Mouse (Mus musculus) effector memory CD4-positive, alpha-beta T cell, adult 7 months (primary cell): ENCODE measurements around the gene Olfr1328. TPM values are rescaled to one million over a fixed set of nuclear protein-coding genes. Genes with fewer than 3 reads are reported as not detected.

Experiments
- polyA plus RNA-seq: library from polyadenylated mRNA; unstranded; fragments of 100-300 nt; shearing (Covaris generic); gene quantifications from one replicate; pipeline ENCODE4 v1.2.1, GENCODE M21; 2017

The Olfr1328 gene
- 0.15 TPM for polyA plus RNA-seq

DNA sequence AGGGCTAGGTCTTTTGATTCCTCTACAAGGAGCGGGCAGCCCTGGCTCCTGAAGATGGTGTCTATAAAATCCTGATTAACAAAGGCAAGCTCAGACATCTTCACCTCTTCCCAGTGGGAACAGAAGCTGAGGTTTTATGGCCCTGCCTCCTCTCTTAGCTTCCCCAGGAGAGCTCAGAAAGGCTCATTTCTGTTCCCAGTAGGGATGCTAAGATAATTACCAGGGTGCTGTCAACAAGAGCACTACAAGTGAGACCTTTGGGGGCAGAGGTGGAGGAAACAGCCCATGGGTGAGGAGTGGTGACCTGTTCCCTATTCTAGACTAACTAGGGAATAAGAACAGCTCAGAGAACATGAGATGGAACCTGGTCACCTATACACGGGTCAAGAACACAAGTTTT is at the start of gene Olfr1328:
Olfr1328 (minus strand) TSS at position 101 of the 400 bp plus-strand sequence.

DNA sequence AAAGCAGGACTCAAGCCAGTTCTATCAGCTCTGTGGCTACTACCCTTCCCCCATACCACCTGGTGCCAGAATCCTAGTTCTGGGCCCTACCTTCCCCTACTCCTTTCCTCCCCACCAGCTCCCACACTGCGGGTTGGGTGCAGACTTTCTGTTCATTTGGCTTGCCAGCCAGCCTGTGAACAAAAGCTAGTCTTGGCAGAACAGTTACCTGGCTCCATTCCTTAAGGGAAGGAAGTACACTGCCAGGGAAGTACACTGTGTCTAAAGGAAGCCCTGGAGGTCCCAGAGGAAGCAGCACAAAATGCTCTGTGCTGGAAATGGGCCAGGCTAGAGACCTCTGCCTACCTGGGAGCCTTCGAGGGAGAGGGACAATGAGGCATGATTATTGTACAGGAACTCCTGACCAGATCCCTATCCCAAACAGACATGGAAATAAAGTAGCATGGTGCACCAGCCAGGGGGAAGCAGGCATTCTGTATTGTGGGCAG is 22.8 kb upstream of the Olfr1328 start, which contains the start of gene Lao1:
Lao1 (plus strand) TSS at position 438 of the 488 bp plus-strand sequence.

DNA sequence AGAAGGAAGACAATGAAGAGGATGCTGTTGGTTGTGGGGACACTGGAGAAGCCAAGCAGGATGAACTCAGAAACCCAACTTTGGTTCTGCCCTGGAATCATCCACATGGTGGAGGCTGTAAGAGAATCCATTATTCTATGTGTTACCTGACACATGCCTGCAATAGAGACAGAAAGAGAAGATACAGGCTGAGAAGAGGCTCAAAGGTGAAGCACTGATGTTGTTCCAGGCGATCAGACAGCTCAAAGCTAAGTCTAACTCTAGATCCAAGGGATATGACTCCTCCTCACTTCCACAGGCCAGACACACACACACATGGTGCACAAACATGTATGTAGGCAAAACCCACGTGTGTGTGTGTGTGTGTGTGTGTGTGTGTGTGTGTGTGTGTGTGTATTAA is 21.0 kb downstream of the Olfr1328 start, which contains the start of gene Olfr1329:
Olfr1329 (minus strand) TSS at position 101 of the 400 bp plus-strand sequence.

DNA sequence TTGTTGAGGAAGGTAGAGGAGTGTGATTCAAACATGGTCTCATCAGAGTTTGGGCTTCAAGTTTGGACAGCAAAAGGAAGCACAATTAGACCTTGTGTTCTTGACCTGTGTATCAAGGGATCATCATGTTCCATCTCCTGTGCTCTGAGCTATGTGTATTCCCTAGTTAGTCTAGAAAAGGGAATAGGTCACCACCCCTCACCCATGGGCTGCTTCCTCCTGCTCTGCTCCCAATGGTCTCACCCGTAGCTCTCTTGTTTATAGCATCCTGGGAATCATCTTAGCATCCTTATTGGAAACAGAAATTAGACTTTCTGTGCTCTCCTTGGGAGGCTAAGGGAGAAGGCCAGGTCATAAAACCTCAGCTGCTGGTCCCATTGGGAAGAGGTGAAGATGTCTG is 50.1 kb downstream of the Olfr1328 start, which contains the start of gene Olfr1330:
Olfr1330 (plus strand) TSS at position 301 of the 400 bp plus-strand sequence.

Other genes starting within 250 kb of the Olfr1328 start
- not detected for gene Olfr1342, start 245.9 kb downstream of the Olfr1328 start, polyA plus RNA-seq
- 0.34 TPM for gene Olfr1341, start 235.1 kb downstream of the Olfr1328 start, polyA plus RNA-seq
- gene Olfr1340, start 218.5 kb downstream of the Olfr1328 start, polyA plus RNA-seq = 0.11 TPM
- not detected for gene Olfr1339, start 206.4 kb downstream of the Olfr1328 start, polyA plus RNA-seq
- gene Olfr1338, start 179.9 kb downstream of the Olfr1328 start, polyA plus RNA-seq = not detected
- gene Olfr1337, start 156.0 kb downstream of the Olfr1328 start, polyA plus RNA-seq = not detected
- not detected for gene Olfr1335, start 128.7 kb downstream of the Olfr1328 start, polyA plus RNA-seq
- gene Olfr1333, start 102.3 kb downstream of the Olfr1328 start, polyA plus RNA-seq = not detected
- gene Olfr1331, start 74.0 kb downstream of the Olfr1328 start, polyA plus RNA-seq = 0.91 TPM
- 0.61 TPM for gene Olfr1330, start 50.0 kb downstream of the Olfr1328 start, polyA plus RNA-seq
- not detected for gene Olfr1329, start 21.1 kb downstream of the Olfr1328 start, polyA plus RNA-seq
- not detected for gene Lao1, start 23.0 kb upstream of the Olfr1328 start, polyA plus RNA-seq
- 94.9 TPM for gene Slc2a1, start 170.1 kb upstream of the Olfr1328 start, polyA plus RNA-seq
- 1.9 TPM for gene Zfp691, start 235.6 kb upstream of the Olfr1328 start, polyA plus RNA-seq